Mouse (Mus musculus) G1E (cell line): ENCODE results near the gene Cnpy1.

Experiments
- CTCF ChIP-seq: IDR thresholded peaks from 2 replicates; pipeline ENCODE4 v1.5.1; 2012; ENCODE audit warnings: low read depth, low read length, inconsistent platforms, mixed read lengths
- GATA1 ChIP-seq: IDR thresholded peaks from 2 replicates; pipeline ENCODE4 v1.6.1; 2012; ENCODE audit warnings: borderline replicate concordance, low read length, inconsistent platforms, mixed read lengths
- GATA2 ChIP-seq: IDR thresholded peaks from 2 replicates; pipeline ENCODE4 v1.6.1; 2012; ENCODE audit warnings: low read depth, low read length, inconsistent platforms, borderline replicate concordance

GRCm38 (mm10) chr5:28174086-28174485 lies 71.5 kb downstream of the Cnpy1 start:
- no peak for TF ChIP-seq CTCF
- no peak for TF ChIP-seq GATA2
- TF ChIP-seq GATA1: no peak
